Mouse (Mus musculus) cerebellum, adult 2 months (tissue): ENCODE measurements around the gene Sh3d19.

Experiments
- CTCF ChIP-seq: fragments of 200-500 bp; IDR thresholded peaks from 2 replicates; pipeline ENCODE4 v1.5.1; 2011; ENCODE audit warnings: low read depth, mild to moderate bottlenecking, control low read depth, low read length, moderate library complexity, borderline replicate concordance; ENCODE audit not compliant: insufficient read depth
- POLR2A ChIP-seq: fragments of 200-500 bp; IDR thresholded peaks from 2 replicates; pipeline ENCODE4 v1.6.1; 2011; ENCODE audit warnings: low read length, control low read depth, borderline replicate concordance; ENCODE audit not compliant: insufficient read depth

- no peak for TF ChIP-seq CTCF
- no peak for TF ChIP-seq POLR2A
Observed at GRCm38 (mm10) chr3:85973376-85974140, 2.6 kb downstream of the Sh3d19 start.
